Mouse (Mus musculus): Measurements from ENCODE around the gene Dpf3. TPM values are rescaled to one million over a fixed set of nuclear protein-coding genes. Genes with fewer than 3 reads are reported as not detected.

Dpf3 gene
- total and polyA plus RNA-seq, 2 experiments from 2014 or later, result 14.3 to 31.7 TPM

DNA sequence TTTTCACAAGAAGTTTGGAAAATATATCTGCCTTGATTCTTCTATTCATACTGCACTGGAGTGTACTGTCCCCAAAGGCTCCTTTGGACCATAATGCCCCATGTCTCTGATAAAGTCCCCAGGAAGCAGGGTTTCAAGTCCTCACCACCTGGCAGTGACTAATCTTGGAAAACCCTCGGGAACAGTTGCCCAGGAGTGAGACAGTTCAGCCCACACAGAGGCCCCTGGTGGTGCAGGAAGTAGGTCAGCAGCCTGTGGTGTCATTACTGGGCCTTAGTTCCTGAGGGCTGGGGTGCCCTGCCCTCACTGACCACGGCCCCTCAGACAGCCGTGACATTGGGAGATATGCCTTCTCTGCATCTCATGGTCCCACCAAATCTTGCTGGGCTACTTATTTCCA, 246.5 kb downstream of the Dpf3 start:
- Histone ChIP-seq H3K4me3 (ENCODE audit: low read depth, low read length) (no peak overlapping the region), H3K9ac (replicated peaks; ENCODE audit: low read length, poor library complexity, severe bottlenecking) (no peak overlapping the region), H3K4me1 (ENCODE audit: insufficient read depth, low read length) (no peaks in the 10 kb centered on the region), H3K4me2 (ENCODE audit: low read depth, low read length, poor library complexity, severe bottlenecking) (no peak overlapping the region), H3K36me3 (ENCODE audit: insufficient read depth, low read length) (no peaks in the 10 kb centered on the region), H3K27ac (ENCODE audit: low read depth, low read length) (no peak overlapping the region; the same call in 1 of the 2 replicates), H3K9me3 (ENCODE audit: low read length) (no peaks in the 10 kb centered on the region), H3K27me3 (ENCODE audit: insufficient read depth, low read length) (no peaks in the 10 kb centered on the region)
- no peak for TF ChIP-seq CTCF (IDR thresholded peaks at IDR 0.05)
- 75% methylated on average over 3 of the region's 3 CpGs for WGBS
- ATAC-seq (ENCODE audit: low FRiP score) (no peak), DNase-seq (ENCODE audit: low spot score) (no peak)

DNA sequence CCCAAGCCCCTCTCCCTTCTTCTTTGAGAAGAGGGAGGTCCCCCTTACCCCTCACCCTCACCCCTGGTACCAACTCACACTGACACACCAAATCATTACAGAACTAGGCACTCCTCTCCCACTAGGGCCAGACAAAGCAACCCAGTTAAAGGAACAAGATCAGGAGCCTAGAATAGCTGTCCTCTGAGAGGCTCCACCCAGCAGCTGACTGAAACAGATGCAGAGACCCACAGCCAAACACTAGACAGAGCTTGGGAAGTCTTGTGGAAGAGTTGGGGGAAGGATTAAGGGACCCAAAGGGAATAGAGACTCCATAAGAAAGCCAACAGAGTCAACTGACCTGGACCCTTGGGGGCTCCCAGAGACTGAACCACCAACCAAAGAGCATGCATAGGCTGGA, 246.9 kb downstream of the Dpf3 start:
- Histone ChIP-seq H3K27ac (ENCODE audit: low read depth, low read length) (no peak overlapping the region), H3K4me1 (ENCODE audit: insufficient read depth, low read length) (no peaks in the 10 kb centered on the region), H3K4me2 (ENCODE audit: low read depth, low read length, poor library complexity, severe bottlenecking) (no peak overlapping the region), H3K36me3 (ENCODE audit: insufficient read depth, low read length) (no peaks in the 10 kb centered on the region), H3K27me3 (ENCODE audit: insufficient read depth, low read length) (no peaks in the 10 kb centered on the region), H3K9ac (replicated peaks; ENCODE audit: low read length, poor library complexity, severe bottlenecking) (no peak overlapping the region), H3K9me3 (ENCODE audit: low read length) (no peaks in the 10 kb centered on the region), H3K4me3 (ENCODE audit: low read depth, low read length) (no peak overlapping the region)
- DNase-seq (ENCODE audit: low spot score) (no peak), ATAC-seq (ENCODE audit: low FRiP score) (no peak)
- TF ChIP-seq CTCF (IDR thresholded peaks at IDR 0.05), result no peak

DNA sequence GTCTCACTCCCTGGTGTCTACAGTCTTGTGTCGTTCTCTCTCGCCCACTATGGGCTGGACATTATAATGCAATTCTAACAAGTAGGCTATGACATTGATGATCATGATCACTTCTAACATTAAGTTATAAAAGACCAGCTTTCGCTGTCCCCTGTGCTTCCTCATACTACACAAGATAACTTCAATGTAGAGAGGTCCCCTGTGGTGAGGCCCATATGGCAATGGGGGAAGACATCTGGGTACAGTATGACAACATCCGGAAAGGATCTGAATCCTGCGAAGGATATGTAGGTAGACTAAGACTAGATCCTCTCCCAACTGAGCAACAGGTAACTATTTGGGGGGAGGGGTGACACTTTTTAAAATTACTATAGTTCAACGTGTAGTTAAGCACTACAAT, 251.7 kb downstream of the Dpf3 start:
- no peak for ATAC-seq (ENCODE audit: low FRiP score)
- WGBS, result 96% methylated on average over 6 of the region's 6 CpGs

DNA sequence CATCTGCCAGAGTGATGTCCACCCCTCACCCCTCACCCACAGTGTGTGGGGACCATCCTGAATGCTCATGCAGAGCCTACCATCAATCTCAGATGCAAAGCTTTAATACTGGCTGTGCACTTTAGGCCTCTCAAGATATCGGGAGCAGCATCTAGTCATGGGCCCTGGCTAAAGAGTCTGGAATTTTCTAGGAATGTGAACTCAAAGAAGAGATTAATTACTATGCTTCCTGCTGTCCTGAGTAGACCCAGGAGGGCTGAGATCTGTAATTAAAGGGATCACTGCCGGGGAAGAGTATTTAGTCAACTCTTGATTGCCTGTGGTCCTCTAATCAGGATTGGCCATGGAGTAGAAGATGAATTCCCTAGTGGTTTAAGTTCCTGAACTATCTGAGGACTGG, 252.5 kb downstream of the Dpf3 start:
- Histone ChIP-seq H3K4me2 (ENCODE audit: low read depth, low read length, poor library complexity, severe bottlenecking) (no peak overlapping the region), H3K4me3 (ENCODE audit: low read depth, low read length) (no peak overlapping the region), H3K4me1 (ENCODE audit: insufficient read depth, low read length) (no peaks in the 10 kb centered on the region), H3K27me3 (ENCODE audit: insufficient read depth, low read length) (no peaks in the 10 kb centered on the region), H3K36me3 (ENCODE audit: insufficient read depth, low read length) (no peaks in the 10 kb centered on the region), H3K27ac (ENCODE audit: low read depth, low read length) (no peak overlapping the region), H3K9ac (replicated peaks; ENCODE audit: low read length, poor library complexity, severe bottlenecking) (no peak overlapping the region), H3K9me3 (ENCODE audit: low read length) (no peaks in the 10 kb centered on the region)
- DNase-seq (ENCODE audit: low spot score), result no peak
- ATAC-seq (ENCODE audit: low FRiP score), result no peak
- WGBS, result 64% methylated on average over 2 of the region's 2 CpGs
- no peak for TF ChIP-seq CTCF (IDR thresholded peaks at IDR 0.05)

More for the DNA sequence above, 251.7 kb downstream of the Dpf3 start:
- H3K27me3 ChIP-seq (ENCODE audit: insufficient read depth, low read length), result no peaks in the 10 kb centered on the region
- no peak overlapping the region for H3K9ac ChIP-seq (replicated peaks; ENCODE audit: low read length, poor library complexity, severe bottlenecking)
- no peak for DNase-seq (ENCODE audit: low spot score)
- no peak overlapping the region for H3K4me3 ChIP-seq (ENCODE audit: low read depth, low read length)
- H3K4me1 ChIP-seq (ENCODE audit: insufficient read depth, low read length), result no peaks in the 10 kb centered on the region
- H3K36me3 ChIP-seq (ENCODE audit: insufficient read depth, low read length), result no peaks in the 10 kb centered on the region
- no peak overlapping the region for H3K4me2 ChIP-seq (ENCODE audit: low read depth, low read length, poor library complexity, severe bottlenecking)
- no peak overlapping the region for H3K27ac ChIP-seq (ENCODE audit: low read depth, low read length)
- no peaks in the 10 kb centered on the region for H3K9me3 ChIP-seq (ENCODE audit: low read length)
- TF ChIP-seq CTCF (IDR thresholded peaks at IDR 0.05), result no peak

DNA sequence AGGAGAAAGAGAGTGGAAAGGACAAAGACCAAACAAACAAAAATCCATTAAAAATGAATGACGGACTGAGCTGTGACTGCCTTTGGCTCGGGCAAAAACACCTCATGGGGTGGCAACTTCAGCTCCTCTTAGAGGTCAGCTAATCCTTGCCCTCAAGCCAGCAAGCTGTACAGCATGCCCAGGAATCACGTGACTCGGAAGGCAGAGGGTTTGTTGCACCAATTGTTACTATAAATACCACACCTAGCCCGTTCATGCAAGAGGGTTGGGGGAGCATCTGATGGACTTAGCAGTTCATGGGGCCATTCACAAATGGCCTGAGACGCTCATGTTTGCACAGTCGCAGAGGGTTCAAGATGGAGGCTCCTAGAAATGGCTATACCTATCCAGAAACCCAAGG, 253.9 kb downstream of the Dpf3 start:
- DNase-seq (ENCODE audit: low spot score), result no peak
- Histone ChIP-seq H3K36me3 (ENCODE audit: insufficient read depth, low read length) (no peaks in the 10 kb centered on the region), H3K4me1 (ENCODE audit: insufficient read depth, low read length) (no peaks in the 10 kb centered on the region), H3K27ac (ENCODE audit: low read depth, low read length) (no peak overlapping the region), H3K4me2 (ENCODE audit: low read depth, low read length, poor library complexity, severe bottlenecking) (no peak overlapping the region), H3K27me3 (ENCODE audit: insufficient read depth, low read length) (no peaks in the 10 kb centered on the region), H3K4me3 (ENCODE audit: low read depth, low read length) (no peak overlapping the region), H3K9ac (replicated peaks; ENCODE audit: low read length, poor library complexity, severe bottlenecking) (no peak overlapping the region), H3K9me3 (ENCODE audit: low read length) (no peaks in the 10 kb centered on the region)
- no peak for ATAC-seq (ENCODE audit: low FRiP score)
- TF ChIP-seq CTCF (IDR thresholded peaks at IDR 0.05), result no peak
- 26% methylated on average over 7 of the region's 7 CpGs for WGBS

DNA sequence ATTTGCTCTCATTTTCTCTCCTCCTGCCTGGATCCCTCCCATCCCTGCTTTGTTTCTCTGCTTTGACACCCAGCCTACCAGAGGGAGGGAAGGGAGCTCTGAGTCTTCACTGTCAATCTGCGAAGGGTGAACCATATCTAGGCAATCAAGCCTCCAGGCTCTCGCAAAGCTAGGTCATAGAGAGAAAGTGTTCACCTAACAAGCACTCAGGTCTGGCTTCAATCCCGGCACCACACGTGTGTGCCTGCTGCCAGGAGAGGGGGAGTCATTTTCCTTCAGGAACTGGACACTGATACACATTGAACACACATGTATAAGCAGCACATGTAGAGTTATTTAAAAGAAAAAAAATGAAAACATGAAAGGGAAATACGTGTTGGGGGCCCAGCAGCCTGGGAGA, 254.6 kb downstream of the Dpf3 start:
- no peak overlapping the region for H3K4me2 ChIP-seq (ENCODE audit: low read depth, low read length, poor library complexity, severe bottlenecking)
- no peaks in the 10 kb centered on the region for H3K4me1 ChIP-seq (ENCODE audit: insufficient read depth, low read length)
- TF ChIP-seq CTCF (IDR thresholded peaks at IDR 0.05), result no peak
- H3K9ac ChIP-seq (replicated peaks; ENCODE audit: low read length, poor library complexity, severe bottlenecking), result no peak overlapping the region
- H3K9me3 ChIP-seq (ENCODE audit: low read length), result no peaks in the 10 kb centered on the region
- no peaks in the 10 kb centered on the region for H3K36me3 ChIP-seq (ENCODE audit: insufficient read depth, low read length)
- no peak overlapping the region for H3K4me3 ChIP-seq (ENCODE audit: low read depth, low read length)
- H3K27me3 ChIP-seq (ENCODE audit: insufficient read depth, low read length), result no peaks in the 10 kb centered on the region
- 42% methylated on average over 5 of the region's 5 CpGs for WGBS
- DNase-seq (ENCODE audit: low spot score) (no peak), ATAC-seq (ENCODE audit: low FRiP score) (no peak)
- H3K27ac ChIP-seq (ENCODE audit: low read depth, low read length), result no peak overlapping the region

All from midbrain, postnatal 0 days (tissue).